Mouse (Mus musculus): ENCODE measurements at regions not wholly inside any gene's neighbourhood (a gene's known extent, or its start where the extent isn't known, plus 50 kb on each side); places are given as distances from the start of the nearest gene placed in this dataset.

DNA sequence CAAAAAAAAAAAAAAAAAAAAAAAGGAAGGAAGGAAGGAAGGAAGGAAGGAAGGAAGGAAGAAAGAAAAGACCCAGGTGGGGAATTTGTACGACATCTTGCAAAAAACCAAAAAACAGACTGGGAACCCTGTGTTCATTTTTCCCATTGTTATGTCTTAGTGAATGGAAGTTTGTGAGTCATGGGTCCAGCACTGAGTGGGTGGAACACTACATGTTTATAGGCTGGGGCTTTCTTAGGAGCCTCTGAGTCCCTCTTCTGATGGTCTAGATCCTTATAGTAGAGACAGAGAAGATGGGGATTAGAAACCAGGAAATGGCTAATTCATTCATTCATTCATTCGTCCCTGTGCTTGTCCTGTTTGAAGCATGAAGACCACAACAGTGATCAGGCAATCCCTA lies 105.5 kb downstream of the Tpra1 start:
- TF ChIP-seq CTCF (IDR thresholded peaks at IDR 0.05; ENCODE audit: low read depth, low read length): no peak
- no peak for TF ChIP-seq TAL1 (conservative IDR thresholded peaks at IDR 0.05; ENCODE audit: low read depth, low read length)
- no peak for TF ChIP-seq GATA1 (IDR thresholded peaks at IDR 0.05; ENCODE audit: borderline replicate concordance, low read length)
